Mouse (Mus musculus) testis, adult 10 weeks (tissue): ENCODE data around the gene Gnas. TPM values are rescaled to one million over a fixed set of nuclear protein-coding genes. Genes with fewer than 3 reads are reported as not detected.

ENCODE experiments used
- polyA plus RNA-seq: library from polyadenylated mRNA; stranded (reverse); fragments of 350-450 nt; fragmentation: Illumina TruSeq; extraction: RNeasy Lipid Tissue Mini Kit (QIAGEN cat#74804); gene quantifications from one replicate; pipeline ENCODE4 v1.2.3, GENCODE M21; 2014; ENCODE audit warnings: low read depth, low replicate concordance

The Gnas gene
- polyA plus RNA-seq: 92.7 TPM

GRCm38 (mm10) chr2:174284011-174284410 is at the start of gene Gnas:
Gene Gnas, plus strand, starts transcription at chr2:174284320.

GRCm38 (mm10) chr2:174346612-174346998 is 62.5 kb downstream of the Gnas start, which contains the start of gene Gm20721:
Gene Gm20721, minus strand, starts transcription at chr2:174346712.

Other genes starting within 250 kb of the Gnas start
- gene Stx16, start 208.0 kb upstream of the Gnas start, polyA plus RNA-seq: 26.5 TPM
- 4.4 TPM for gene Npepl1, start 174.0 kb upstream of the Gnas start, polyA plus RNA-seq
- gene Gm20721, start 62.4 kb downstream of the Gnas start, polyA plus RNA-seq: not detected
- 5.1 TPM for gene Nelfcd, start 131.5 kb downstream of the Gnas start, polyA plus RNA-seq
- gene Ctsz, start 154.7 kb downstream of the Gnas start, polyA plus RNA-seq: 0.81 TPM
- gene Tubb1, start 166.4 kb downstream of the Gnas start, polyA plus RNA-seq: not detected
- 56.0 TPM for gene Atp5e, start 179.8 kb downstream of the Gnas start, polyA plus RNA-seq
- gene Prelid3b, start 188.8 kb downstream of the Gnas start, polyA plus RNA-seq: 34.2 TPM